Mouse (Mus musculus) C2C12 (cell line): ENCODE measurements around the gene Hacl1. TPM values are rescaled to one million over a fixed set of nuclear protein-coding genes. Genes with fewer than 3 reads are reported as not detected.

Experiments used
- H3K27me3 ChIP-seq: one replicate; pipeline ENCODE4 v1.6.1; 2011; ENCODE audit not compliant: control insufficient read depth, insufficient read depth, insufficient read length
- H3K36me3 ChIP-seq: one replicate; pipeline ENCODE4 v1.6.1; 2011; ENCODE audit not compliant: control insufficient read depth, insufficient read depth
- H3K4me3 ChIP-seq: one replicate; pipeline ENCODE4 v1.5.1; 2011; ENCODE audit warnings: mild to moderate bottlenecking, control low read depth; ENCODE audit not compliant: poor library complexity, insufficient read depth, severe bottlenecking
- H3K79me2 ChIP-seq: one replicate; pipeline ENCODE4 v1.6.1; 2011; ENCODE audit not compliant: control insufficient read depth, insufficient read depth
- H3K79me3 ChIP-seq: one replicate; pipeline ENCODE4 v1.6.1; 2011; ENCODE audit warnings: low read depth, control low read depth
- H3ac ChIP-seq: one replicate; pipeline ENCODE3; 2011; ENCODE audit warnings: low read depth; ENCODE audit not compliant: control insufficient read depth, insufficient read length
- CEBPB ChIP-seq: IDR thresholded peaks from one replicate; pipeline ENCODE4 v1.6.1; 2011; ENCODE audit warnings: low read depth, mild to moderate bottlenecking, control low read depth, moderate library complexity
- CTCF ChIP-seq: IDR thresholded peaks from one replicate; pipeline ENCODE4 v1.5.1; 2011; ENCODE audit not compliant: control insufficient read depth, insufficient read depth, insufficient read length
- FOSL1 ChIP-seq: IDR thresholded peaks from one replicate; pipeline ENCODE4 v1.8.0; 2011; ENCODE audit warnings: mild to moderate bottlenecking, low read length; ENCODE audit not compliant: poor library complexity, insufficient read depth, severe bottlenecking
- MAX ChIP-seq: IDR thresholded peaks from one replicate; pipeline ENCODE4 v1.6.1; 2011; ENCODE audit warnings: mild to moderate bottlenecking, control low read depth
- MYOD1 ChIP-seq: IDR thresholded peaks from one replicate; pipeline ENCODE4 v1.6.1; 2011; ENCODE audit warnings: low read depth; ENCODE audit not compliant: control insufficient read depth, insufficient read length
- MYOG ChIP-seq: IDR thresholded peaks from one replicate; pipeline ENCODE4 v1.6.1; 2011; ENCODE audit not compliant: control insufficient read depth, insufficient read length; ENCODE audit errors: extremely low read depth
- USF1 ChIP-seq: IDR thresholded peaks from one replicate; pipeline ENCODE4 v1.6.1; 2011; ENCODE audit warnings: low read depth, mild to moderate bottlenecking, control low read depth, moderate library complexity
- polyA plus RNA-seq: library from polyadenylated mRNA; unstranded; fragments of >200 nt; fragmentation: generic; extraction: Trizol; gene quantifications from one replicate; pipeline ENCODE4 v1.2.1, GENCODE M21; 2012; ENCODE audit warnings: missing spikeins

Hacl1 gene
- polyA plus RNA-seq, 1 experiment = 1.4 TPM

DNA sequence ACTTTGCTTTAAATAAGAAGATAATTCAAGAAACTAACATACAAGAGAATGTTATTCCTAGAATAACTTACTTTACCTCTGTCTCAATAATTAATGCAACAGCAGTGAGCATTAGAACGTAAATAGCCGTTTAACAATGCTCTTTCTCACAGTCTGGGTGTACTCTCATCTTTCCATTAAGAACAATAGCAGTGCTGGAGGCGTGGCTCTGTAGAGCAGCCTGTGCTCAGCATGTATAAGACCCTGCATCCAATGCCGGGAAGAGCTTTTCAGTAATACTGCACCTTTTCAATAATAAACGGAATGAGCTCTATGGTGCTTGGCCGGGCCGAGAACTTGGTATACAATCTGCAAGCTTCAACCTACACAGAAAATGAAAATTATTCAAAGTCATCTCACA is 10.4 kb downstream of the Hacl1 start:
- TF ChIP-seq USF1 (no peak), MAX (no peak), CEBPB (no peak), MYOD1 (no peak), FOSL1 (no peak)
- Histone ChIP-seq H3K27me3 (no peaks in the 10 kb centered on the region), H3K79me2 (no peaks in the 10 kb centered on the region), H3ac (no peak overlapping the region), H3K79me3 (no peaks in the 10 kb centered on the region), H3K4me3 (no peak overlapping the region), H3K36me3 (no peaks in the 10 kb centered on the region)

DNA sequence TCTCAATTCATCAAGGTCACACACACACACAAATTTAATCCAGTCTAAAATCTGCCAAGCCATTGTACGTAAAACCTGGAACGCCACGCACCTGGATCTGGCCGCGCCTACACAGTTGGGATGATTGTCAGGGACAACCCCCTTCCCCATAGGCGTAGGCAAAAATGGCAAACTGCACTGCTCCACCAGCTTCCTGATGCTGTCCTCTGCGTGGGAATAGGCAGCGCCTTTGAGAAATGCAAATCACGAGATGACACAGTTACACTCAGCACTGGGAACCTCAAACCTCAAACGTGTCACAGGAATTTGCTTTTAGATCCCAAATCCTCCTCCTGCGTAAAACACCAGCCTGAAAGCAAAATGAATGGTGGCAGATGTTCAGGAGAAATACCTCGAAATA is 18.3 kb downstream of the Hacl1 start:
- peaks cover 4% of the 10 kb centered on the region for H3K27me3 ChIP-seq
- no peak overlapping the region for H3ac ChIP-seq
- H3K36me3 ChIP-seq = no peaks in the 10 kb centered on the region
- no peaks in the 10 kb centered on the region for H3K79me3 ChIP-seq
- H3K4me3 ChIP-seq = no peak overlapping the region
- TF ChIP-seq MYOD1 (no peak), CTCF (no peak), FOSL1 (no peak), MYOG (no peak), MAX (no peak), USF1 (no peak), CEBPB (no peak)
- H3K79me2 ChIP-seq = no peaks in the 10 kb centered on the region

DNA sequence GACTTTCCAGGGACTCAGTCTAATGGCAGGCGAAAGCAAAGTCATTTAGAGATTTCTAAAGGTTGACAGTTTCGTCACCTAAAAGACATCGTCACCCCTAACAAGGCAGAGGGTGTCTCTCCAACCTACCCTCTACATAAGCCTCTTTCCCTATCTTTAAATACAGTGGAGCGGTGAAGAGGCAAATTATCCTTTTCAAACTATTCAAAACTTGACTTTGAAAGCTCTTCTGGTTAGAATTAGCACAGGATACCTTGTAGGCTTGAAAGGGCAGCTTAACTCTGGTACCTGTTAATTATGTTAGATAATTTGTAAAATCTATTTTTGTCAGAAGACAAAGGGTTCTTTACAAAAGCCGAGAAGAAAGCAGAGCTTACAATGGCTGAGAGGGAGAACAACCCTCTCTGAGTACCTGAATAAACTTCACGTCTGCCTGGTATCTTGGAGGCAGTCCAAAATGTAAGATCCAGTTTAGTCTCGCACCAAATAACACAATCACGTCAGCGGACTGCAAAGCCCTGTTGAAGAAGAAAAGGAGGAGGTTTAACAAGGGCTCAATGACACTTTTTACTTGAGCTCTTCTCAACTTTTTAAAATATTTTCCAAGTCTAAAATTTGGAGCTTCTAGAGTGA is 20.4 kb downstream of the Hacl1 start:
- TF ChIP-seq MAX = no peak
- TF ChIP-seq MYOG = no peak
- TF ChIP-seq CEBPB = no peak
- TF ChIP-seq USF1 = no peak
- no peak for TF ChIP-seq MYOD1
- TF ChIP-seq CTCF = no peak
- no peak for TF ChIP-seq FOSL1

DNA sequence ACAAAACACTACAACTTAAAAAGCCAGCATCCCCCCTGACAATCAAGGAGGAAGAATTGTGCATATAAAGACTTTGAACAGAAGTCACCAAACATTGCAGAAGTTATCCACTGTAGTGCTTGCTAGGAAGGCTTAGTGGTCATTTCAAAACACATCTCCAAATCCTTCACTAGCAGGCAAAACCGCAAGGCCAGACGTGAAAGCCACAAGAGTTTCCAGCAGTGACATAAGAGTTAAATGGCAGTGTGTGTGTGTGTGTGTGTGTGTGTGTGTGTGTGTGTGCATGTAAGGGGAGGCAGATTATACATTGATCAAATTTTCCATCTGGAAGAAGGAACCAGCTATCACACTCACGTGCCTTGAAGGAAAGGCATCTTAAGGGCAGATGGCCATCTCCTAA is 23.1 kb downstream of the Hacl1 start:
- H3K79me3 ChIP-seq = no peaks in the 10 kb centered on the region
- no peaks in the 10 kb centered on the region for H3K79me2 ChIP-seq
- H3ac ChIP-seq = no peak overlapping the region
- no peak overlapping the region for H3K4me3 ChIP-seq
- no peaks in the 10 kb centered on the region for H3K36me3 ChIP-seq
- peaks cover 13% of the 10 kb centered on the region for H3K27me3 ChIP-seq
- TF ChIP-seq MAX (no peak), MYOD1 (no peak), USF1 (no peak), FOSL1 (no peak), CTCF (no peak), MYOG (no peak), CEBPB (no peak)

More for the DNA sequence above, 20.4 kb downstream of the Hacl1 start:
- H3K79me3 ChIP-seq = no peaks in the 10 kb centered on the region
- H3K36me3 ChIP-seq = no peaks in the 10 kb centered on the region
- no peak overlapping the region for H3ac ChIP-seq
- no peak overlapping the region for H3K4me3 ChIP-seq
- H3K27me3 ChIP-seq = peaks cover 7% of the 10 kb centered on the region
- H3K79me2 ChIP-seq = no peaks in the 10 kb centered on the region

DNA sequence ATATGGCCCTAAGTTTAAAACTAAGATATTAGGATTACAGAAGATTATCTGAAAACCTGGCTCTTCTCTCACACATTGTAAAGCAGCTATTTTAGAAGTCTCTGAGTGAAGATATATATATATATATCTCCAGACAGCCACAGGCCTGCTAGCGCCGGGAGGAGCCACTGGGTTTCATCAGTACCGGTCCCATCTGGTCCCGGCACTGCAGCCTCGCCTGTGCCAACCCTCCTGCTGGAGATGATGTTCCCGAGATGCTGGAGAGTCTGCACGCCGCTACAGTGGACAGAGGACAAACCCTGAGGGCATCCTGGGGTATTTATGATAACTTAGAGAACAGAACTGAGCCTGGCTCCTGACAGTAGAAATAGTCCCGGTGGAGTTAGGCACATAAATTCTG is 23.9 kb downstream of the Hacl1 start:
- no peak for TF ChIP-seq CEBPB
- no peak for TF ChIP-seq MYOG
- TF ChIP-seq CTCF = no peak
- TF ChIP-seq FOSL1 = no peak
- no peak for TF ChIP-seq MYOD1
- TF ChIP-seq MAX = no peak
- TF ChIP-seq USF1 = no peak
- no peak overlapping the region for H3ac ChIP-seq
- no peaks in the 10 kb centered on the region for H3K79me3 ChIP-seq
- peaks cover 13% of the 10 kb centered on the region for H3K27me3 ChIP-seq
- no peaks in the 10 kb centered on the region for H3K79me2 ChIP-seq
- no peaks in the 10 kb centered on the region for H3K36me3 ChIP-seq
- no peak overlapping the region for H3K4me3 ChIP-seq

DNA sequence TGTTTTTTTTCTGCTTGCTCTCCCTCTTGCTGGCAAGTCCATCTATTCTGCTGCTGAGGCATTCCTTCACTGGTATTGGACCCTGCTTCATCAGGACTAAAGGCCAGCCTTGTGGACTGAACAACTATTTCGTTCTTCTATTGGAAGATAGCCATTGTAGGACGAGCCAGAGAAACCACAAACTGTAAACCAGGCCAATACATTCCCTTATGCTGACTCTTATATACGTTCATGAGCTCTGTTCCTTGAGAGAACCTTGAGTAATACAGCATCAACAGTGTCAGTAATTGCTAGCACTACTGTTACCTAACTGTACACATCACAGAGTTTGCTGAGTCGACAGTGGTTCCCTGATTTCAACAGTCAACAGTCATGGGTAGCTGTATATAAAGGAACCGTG is 27.4 kb downstream of the Hacl1 start:
- no peaks in the 10 kb centered on the region for H3K79me3 ChIP-seq
- no peak overlapping the region for H3ac ChIP-seq
- peaks cover 32% of the 10 kb centered on the region for H3K27me3 ChIP-seq
- no peaks in the 10 kb centered on the region for H3K79me2 ChIP-seq
- TF ChIP-seq USF1 (no peak), CTCF (no peak), FOSL1 (no peak), CEBPB (no peak), MYOD1 (no peak), MAX (no peak), MYOG (no peak)
- no peaks in the 10 kb centered on the region for H3K36me3 ChIP-seq
- H3K4me3 ChIP-seq = no peak overlapping the region
